Mouse (Mus musculus) left cerebral cortex, adult 2 months (tissue): ENCODE results near the gene Necap1. TPM values are rescaled to one million over a fixed set of nuclear protein-coding genes. Genes with fewer than 3 reads are reported as not detected.

Experiments
- DNase-seq, 2 experiments: peaks; one replicate each; pipeline ENCODE4 v3.0.0; 2021 to 2022; ENCODE audit warnings: low spot score in 2 of 2, mixed read lengths in 1 of 2; ENCODE audit errors: extremely low spot score in 1 of 2
- H3K27ac ChIP-seq: fragments of 200-600 bp; 2 replicates; pipeline ENCODE4 v1.8.1; 2022
- H3K4me3 ChIP-seq: fragments of 200-600 bp; 2 replicates; pipeline ENCODE4 v1.8.1; 2022
- CTCF ChIP-seq: fragments of 200-600 bp; IDR thresholded peaks from 2 replicates; pipeline ENCODE4 v1.8.1; 2022; ENCODE audit warnings: antibody characterized with exemption, mild to moderate bottlenecking, moderate library complexity
- intact Hi-C: fragments of 180-260 bp; cut with DNase I; formaldehyde crosslinking; loops from one replicate; pipeline ENCODE4 v1.15.1; 2025
- total RNA-seq, 2 experiments: library from RNA; stranded (reverse); gene quantifications; 2 replicates each; pipeline ENCODE4 v1.2.3; 2021

The Necap1 gene
- total RNA-seq, 2 experiments from 2014 or later: 171 to 192 TPM

GRCm38 (mm10) chr6:122855955-122856354 is 18.3 kb upstream of the Necap1 start, which contains the start of gene C3ar1:
TSS of gene C3ar1 (minus strand) at chr6:122856161.
- intact Hi-C loops: no loop called here
- Histone ChIP-seq H3K27ac (no peak within 1 kb of the TSS), H3K4me3 (no peak within 1 kb of the TSS)
- DNase-seq: no peak
- TF ChIP-seq CTCF: no peak

DNA sequence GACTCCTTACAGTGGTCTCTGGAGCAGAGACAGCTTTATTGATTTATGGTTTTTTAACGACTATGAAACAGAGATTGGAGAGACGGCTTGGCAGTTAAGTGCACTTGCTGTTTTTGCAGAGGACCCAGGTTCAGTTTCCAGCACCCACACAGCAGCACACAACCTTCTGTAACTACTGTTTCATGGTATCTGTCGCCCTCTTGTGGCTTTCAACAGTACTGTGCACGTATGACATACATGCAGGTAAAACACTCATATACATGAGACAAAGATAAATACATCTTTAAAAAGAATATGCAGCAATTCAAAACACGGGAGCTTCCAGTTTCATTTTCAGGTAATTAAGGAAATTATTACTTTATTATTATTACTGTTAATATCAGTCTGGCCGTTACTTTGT is 11.8 kb upstream of the Necap1 start:
- H3K4me3 ChIP-seq: no peak overlapping the region
- intact Hi-C loops: no loop called here
- no peak overlapping the region for H3K27ac ChIP-seq
- DNase-seq: no peak
- peak; percentile 7; the same call in 1 of the 2 replicates for TF ChIP-seq CTCF

DNA sequence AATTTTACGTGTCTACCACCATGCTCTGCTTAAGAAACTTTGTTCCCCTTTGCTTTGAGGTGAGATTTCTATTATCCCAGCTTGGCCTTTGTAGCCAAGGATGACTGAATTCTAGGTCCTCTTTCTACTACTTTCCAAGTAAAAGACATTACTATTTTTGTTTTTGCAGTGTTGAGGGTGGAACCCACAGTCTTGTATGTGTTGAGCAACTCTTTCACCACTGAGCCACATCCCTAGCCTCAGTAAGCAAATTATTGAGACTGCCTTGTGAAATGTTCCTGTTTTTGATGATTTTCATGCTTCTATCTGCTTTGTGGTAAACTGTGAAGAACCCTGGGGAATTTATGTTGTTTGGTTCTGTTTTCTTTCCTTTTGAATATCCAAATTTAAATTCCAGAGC is 11.4 kb upstream of the Necap1 start:
- no peak for DNase-seq
- intact Hi-C loops: no loop called here
- TF ChIP-seq CTCF: no peak
- H3K4me3 ChIP-seq: no peak overlapping the region
- H3K27ac ChIP-seq: no peak overlapping the region

- intact Hi-C loops: no loop called here
- TF ChIP-seq CTCF: peak; percentile 45
- no peak overlapping the region for H3K4me3 ChIP-seq
- no peak overlapping the region for H3K27ac ChIP-seq
- DNase-seq: no peak
These were observed 6.4 kb upstream of the Necap1 start for GRCm38 (mm10) chr6:122867914-122868313.

- DNase-seq: no peak
- Histone ChIP-seq H3K4me3 (no peak overlapping the region), H3K27ac (no peak overlapping the region)
- intact Hi-C loops: loop anchor here (2.0 to 5.0 kb wide), 2 partner anchors 37 to 203 kb away; no protein-coding TSS in a partner anchor
- no peak for TF ChIP-seq CTCF
These were observed 4.4 kb upstream of the Necap1 start for GRCm38 (mm10) chr6:122869846-122870245.

DNA sequence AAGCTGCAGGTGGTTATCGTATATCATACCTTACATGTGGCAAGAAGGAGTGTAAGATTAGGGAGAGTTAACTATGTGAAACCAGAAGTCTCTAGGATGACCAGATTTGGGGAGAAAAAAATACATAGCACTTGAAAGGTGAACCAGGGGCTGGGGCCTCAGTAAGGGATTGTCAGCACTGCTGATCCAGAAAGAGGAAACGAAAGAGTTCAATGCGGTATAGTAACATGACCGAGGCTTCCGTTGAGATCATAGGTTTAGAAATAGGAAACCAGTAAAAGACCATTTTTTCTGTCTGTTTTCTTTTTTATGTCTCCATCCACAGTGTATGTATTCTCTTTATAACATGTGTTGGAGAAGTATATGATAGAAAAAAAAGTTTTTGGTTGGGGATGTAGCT is 1.5 kb upstream of the Necap1 start:
- TF ChIP-seq CTCF: no peak
- H3K4me3 ChIP-seq: no peak overlapping the region
- no peak for DNase-seq
- intact Hi-C loops: loop anchor here (5.0 kb wide), 1 partner anchor 205 kb away; no protein-coding TSS in a partner anchor
- no peak overlapping the region for H3K27ac ChIP-seq

DNA sequence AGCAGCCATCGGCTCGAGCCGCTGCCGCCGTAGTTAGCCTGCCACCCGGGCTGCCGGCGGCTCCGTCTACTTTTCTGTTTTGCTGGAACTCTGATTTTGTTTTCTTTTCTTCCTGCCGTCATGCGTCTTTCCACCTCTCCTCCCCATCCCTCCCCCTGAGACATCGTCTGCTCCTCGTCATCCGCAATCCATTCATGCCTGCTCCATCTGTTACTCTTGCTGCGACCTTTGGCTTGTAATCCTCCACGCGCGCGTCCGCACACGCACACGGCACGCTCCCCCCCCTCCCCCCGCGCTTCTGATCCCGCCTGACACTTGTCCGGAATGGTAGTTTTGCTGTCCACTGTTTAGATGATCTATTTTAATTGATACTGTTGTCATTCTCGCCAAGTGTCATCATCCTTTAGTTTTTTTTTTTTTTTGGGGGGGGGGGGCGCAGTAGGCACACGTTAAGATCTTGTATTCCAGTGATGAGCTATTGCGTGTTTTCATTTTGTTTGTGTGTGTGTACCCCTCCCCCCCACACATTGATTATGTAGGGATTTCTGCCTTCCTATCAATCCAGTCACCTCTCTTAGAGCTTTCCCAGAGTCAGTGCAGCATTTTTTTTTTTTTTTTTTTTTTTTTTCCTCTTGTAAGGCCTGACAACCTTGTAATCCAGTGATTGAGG is 581 bp downstream of the Necap1 start:
- peak overlapping the region; percentile 98 for H3K27ac ChIP-seq
- H3K4me3 ChIP-seq: peak overlapping the region; percentile 90
- no peak for TF ChIP-seq CTCF
- no peak for DNase-seq
- intact Hi-C loops: loop anchor here (2.0 to 5.0 kb wide), 3 partner anchors 64 to 208 kb away; no protein-coding TSS in a partner anchor

GRCm38 (mm10) chr6:122879141-122879735 is 5.0 kb downstream of the Necap1 start:
- no peak for TF ChIP-seq CTCF
- H3K27ac ChIP-seq: no peak overlapping the region
- H3K4me3 ChIP-seq: no peak overlapping the region
- intact Hi-C loops: no loop called here
- DNase-seq: no peak

DNA sequence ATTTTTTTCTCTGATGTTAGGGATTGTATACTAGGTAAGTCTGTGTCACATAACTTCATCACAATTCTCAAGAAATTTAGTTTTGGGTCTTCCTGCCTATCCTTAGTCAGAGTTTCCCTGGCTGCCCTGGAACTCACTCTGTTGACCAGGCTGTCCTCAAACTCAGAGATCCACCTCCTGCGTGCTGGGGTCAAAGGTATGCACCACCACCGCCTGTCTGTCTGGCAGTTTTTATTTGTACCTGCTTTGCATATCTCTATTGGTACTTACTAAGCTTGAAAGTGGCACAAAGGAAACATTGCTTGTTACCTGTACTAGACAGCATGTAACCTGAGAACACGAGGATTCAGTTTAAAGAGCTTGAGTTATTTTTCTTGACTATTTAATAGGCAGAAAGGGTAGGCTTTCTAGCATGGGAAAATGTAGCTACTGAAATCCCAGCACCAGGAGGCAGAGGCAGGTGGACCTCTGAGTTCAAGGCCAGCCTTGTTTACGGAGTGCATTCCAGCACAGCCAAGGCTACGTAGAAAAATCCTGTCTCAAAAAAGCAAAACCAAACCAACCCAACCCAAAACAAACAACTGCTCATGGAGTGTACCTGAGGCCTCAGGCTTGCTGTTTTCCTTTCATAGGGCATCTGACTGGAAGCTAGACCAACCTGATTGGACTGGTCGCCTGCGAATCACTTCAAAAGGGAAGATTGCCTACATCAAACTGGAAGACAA is 5.7 kb downstream of the Necap1 start:
- intact Hi-C loops: loop anchor here (5.0 to 10.0 kb wide), 3 partner anchors 148 to 1525 kb away; no protein-coding TSS in a partner anchor
- no peak for TF ChIP-seq CTCF
- Histone ChIP-seq H3K27ac (no peak overlapping the region), H3K4me3 (no peak overlapping the region)
- no peak for DNase-seq

DNA sequence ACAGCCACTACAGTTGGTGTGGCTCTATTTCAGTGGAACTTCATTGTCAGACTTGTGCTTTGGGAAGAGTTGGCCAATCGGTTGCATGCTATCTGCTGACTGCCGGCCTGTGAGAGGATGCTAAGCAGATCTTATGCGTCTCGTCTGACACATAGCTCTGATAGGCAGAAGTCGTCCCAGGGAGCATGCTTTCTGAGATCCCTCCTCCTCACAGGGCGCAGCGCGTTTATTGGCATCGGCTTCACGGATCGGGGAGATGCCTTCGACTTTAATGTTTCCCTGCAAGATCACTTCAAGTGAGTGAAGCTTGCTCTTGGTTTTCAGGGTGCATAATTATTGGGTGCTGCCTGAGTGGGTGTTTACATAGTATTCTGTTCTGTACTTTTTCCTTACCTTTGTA is 7.0 kb downstream of the Necap1 start:
- TF ChIP-seq CTCF: no peak
- Histone ChIP-seq H3K27ac (no peak overlapping the region), H3K4me3 (no peak overlapping the region)
- intact Hi-C loops: loop anchor here (5.0 to 10.0 kb wide), 3 partner anchors 149 to 1524 kb away; no protein-coding TSS in a partner anchor
- DNase-seq: no peak

- intact Hi-C loops: loop anchor here (5.0 to 10.0 kb wide), 3 partner anchors 151 to 1521 kb away; no protein-coding TSS in a partner anchor
- no peak for TF ChIP-seq CTCF
- H3K27ac ChIP-seq: no peak overlapping the region
- DNase-seq: no peak
- no peak overlapping the region for H3K4me3 ChIP-seq
These were observed 9.3 kb downstream of the Necap1 start for GRCm38 (mm10) chr6:122883603-122884002.

DNA sequence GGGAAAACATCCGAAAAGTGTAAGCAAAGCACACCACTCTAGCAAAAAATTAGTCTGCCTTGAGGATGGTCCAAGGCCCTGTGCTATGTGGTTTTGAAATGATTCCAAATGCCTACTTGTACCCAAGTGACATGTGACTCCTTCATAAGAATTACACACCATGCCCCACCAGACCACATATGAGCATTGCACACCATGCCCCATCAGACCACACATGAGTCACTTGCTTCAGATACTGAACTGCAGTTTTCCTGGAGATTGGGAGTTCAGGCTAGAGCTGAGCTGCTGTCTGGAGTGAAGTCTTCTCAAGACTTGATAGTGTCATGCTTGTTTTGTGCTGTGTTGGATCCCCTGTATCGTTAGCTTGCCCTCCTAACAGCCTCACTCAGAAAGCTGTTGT is 15.3 kb downstream of the Necap1 start:
- no peak for DNase-seq
- Histone ChIP-seq H3K27ac (no peak overlapping the region), H3K4me3 (no peak overlapping the region)
- no peak for TF ChIP-seq CTCF
- intact Hi-C loops: loop anchor here (10.0 kb wide), 1 partner anchor 1515 kb away; no protein-coding TSS in a partner anchor
